Mouse (Mus musculus) kidney, postnatal 0 days (tissue): ENCODE results near the gene Cdk9. TPM values are rescaled to one million over a fixed set of nuclear protein-coding genes. Genes with fewer than 3 reads are reported as not detected.

Source experiments
- ATAC-seq: fragments of 200-750 bp; cut with Nextera tagmentation; replicated peaks from 2 replicates; pipeline ENCODE4 v1.8.0; 2017; ENCODE audit warnings: low read depth, moderate number of reproducible peaks, moderate TSS enrichment, moderate library complexity; ENCODE audit not compliant: low FRiP score
- DNase-seq: peaks from one replicate; pipeline ENCODE4 v3.0.0-alpha.2; 2016; ENCODE audit warnings: low spot score
- H3K27ac ChIP-seq: fragments of 300-500 bp; sonication (generic); 2 replicates; pipeline ENCODE4 v1.5.1; 2014; ENCODE audit warnings: mild to moderate bottlenecking
- H3K27me3 ChIP-seq: fragments of 300-500 bp; sonication (generic); 2 replicates; pipeline ENCODE4 v1.6.1; 2014; ENCODE audit warnings: low read length, mixed read lengths; ENCODE audit not compliant: insufficient read depth
- H3K36me3 ChIP-seq: fragments of 300-500 bp; sonication (generic); 2 replicates; pipeline ENCODE4 v1.6.1; 2014; ENCODE audit warnings: low read length, mixed read lengths; ENCODE audit not compliant: insufficient read depth
- H3K4me1 ChIP-seq: fragments of 300-500 bp; sonication (generic); replicated peaks from 2 replicates; pipeline ENCODE4 v1.6.1; 2014; ENCODE audit warnings: antibody characterized with exemption, low read length, mixed read lengths; ENCODE audit not compliant: insufficient read depth
- H3K4me2 ChIP-seq: fragments of 300-500 bp; sonication (generic); 2 replicates; pipeline ENCODE4 v1.6.1; 2014; ENCODE audit warnings: mild to moderate bottlenecking, low read length, moderate library complexity, mixed read lengths
- H3K4me3 ChIP-seq: fragments of 300-500 bp; sonication (generic); replicated peaks from 2 replicates; pipeline ENCODE4 v1.5.1; 2014; ENCODE audit warnings: low read depth, low read length
- H3K9ac ChIP-seq: fragments of 300-500 bp; sonication (generic); 2 replicates; pipeline ENCODE4 v1.6.1; 2014; ENCODE audit warnings: low read depth, low read length
- H3K9me3 ChIP-seq: fragments of 300-500 bp; sonication (generic); replicated peaks from 2 replicates; pipeline ENCODE4 v1.6.1; 2016; ENCODE audit warnings: low read length, inconsistent platforms, mixed read lengths
- CTCF ChIP-seq: IDR thresholded peaks from 2 replicates; pipeline ENCODE4 v1.5.1; 2016; ENCODE audit warnings: antibody characterized with exemption, low read depth, mild to moderate bottlenecking, moderate library complexity
- WGBS: fragments of 180-500 bp; shearing (Covaris S2); extraction: QIAGEN DNeasy Blood & Tissue Kit; methylation state at CpG from one replicate; pipeline ENCODE4 v1.1.7; 2014; 5-methylcytosine and 5-hydroxymethylcytosine counted together
- polyA plus RNA-seq: library from polyadenylated mRNA; unstranded; fragments of >200 nt; fragmentation: Nextera tagmentation; extraction: Ambion mirVana; gene quantifications from 2 replicates; pipeline ENCODE4 v1.2.1, GENCODE M21; 2015

Cdk9 gene
- polyA plus RNA-seq, 1 experiment from 2014 or later = 90.6 TPM

GRCm38 (mm10) chr2:32705018-32705417, 7.9 kb downstream of the Cdk9 start:
- Histone ChIP-seq H3K4me1 (0 out of 2 replicates have a peak, but pooled peaks cover 3% of the 10 kb centered on the region), H3K27me3 (no peaks in the 10 kb centered on the region), H3K9me3 (no peaks in the 10 kb centered on the region), H3K4me3 (no peak overlapping the region), H3K4me2 (no peak overlapping the region), H3K27ac (peak overlapping the region; percentile 66; the same call in 1 of the 2 replicates), H3K36me3 (peaks cover 49% of the 10 kb centered on the region), H3K9ac (no peak overlapping the region)
- WGBS = 82% methylated on average over 7 of the region's 7 CpGs
- DNase-seq = no peak
- ATAC-seq = no peak
- TF ChIP-seq CTCF = no peak

GRCm38 (mm10) chr2:32704021-32704421, 8.9 kb downstream of the Cdk9 start, which contains the start of gene Fpgs:
Gene Fpgs (minus strand): TSS chr2:32704145.
- no peak within 1 kb of the TSS for H3K9ac ChIP-seq
- H3K27ac ChIP-seq = peak within 1 kb of the TSS; percentile 66
- H3K4me2 ChIP-seq = no peak within 1 kb of the TSS
- 30% methylated on average over 2 of the region's 2 CpGs for WGBS
- DNase-seq = no peak
- no peak for TF ChIP-seq CTCF
- H3K4me1 ChIP-seq = 0 out of 2 replicates have a peak, but pooled peaks cover 3% of the 10 kb centered on the region
- H3K4me3 ChIP-seq = no peak within 1 kb of the TSS
- no peaks in the 10 kb centered on the region for H3K27me3 ChIP-seq
- no peaks in the 10 kb centered on the region for H3K9me3 ChIP-seq
- ATAC-seq = peak; percentile 15; the same call in 1 of the 2 replicates
- H3K36me3 ChIP-seq = peaks cover 39% of the 10 kb centered on the region

GRCm38 (mm10) chr2:32703046-32703445, 9.8 kb downstream of the Cdk9 start:
- H3K4me1 ChIP-seq = 0 out of 2 replicates have a peak, but pooled peaks cover 3% of the 10 kb centered on the region
- peak overlapping the region; percentile 66; the same call in 1 of the 2 replicates for H3K27ac ChIP-seq
- H3K9ac ChIP-seq = no peak overlapping the region
- H3K4me2 ChIP-seq = no peak overlapping the region
- peaks cover 34% of the 10 kb centered on the region for H3K36me3 ChIP-seq
- H3K4me3 ChIP-seq = no peak overlapping the region
- ATAC-seq (no peak), DNase-seq (no peak)
- no peak for TF ChIP-seq CTCF
- H3K27me3 ChIP-seq = no peaks in the 10 kb centered on the region
- no peaks in the 10 kb centered on the region for H3K9me3 ChIP-seq
- WGBS = 91% methylated on average over 8 of the region's 8 CpGs

- H3K4me2 ChIP-seq = no peak overlapping the region
- no peak overlapping the region for H3K27ac ChIP-seq
- TF ChIP-seq CTCF = no peak
- H3K9me3 ChIP-seq = no peaks in the 10 kb centered on the region
- WGBS = 78% methylated on average over 14 of the region's 14 CpGs
- H3K4me3 ChIP-seq = no peak overlapping the region
- no peak for DNase-seq
- H3K36me3 ChIP-seq = peaks cover 17% of the 10 kb centered on the region
- no peak overlapping the region for H3K9ac ChIP-seq
- no peaks in the 10 kb centered on the region for H3K27me3 ChIP-seq
- no peak for ATAC-seq
- H3K4me1 ChIP-seq = 0 out of 2 replicates have a peak, but pooled peaks cover 3% of the 10 kb centered on the region
Measured at GRCm38 (mm10) chr2:32700966-32701743, 11.7 kb downstream of the Cdk9 start.

GRCm38 (mm10) chr2:32699680-32700079, 13.2 kb downstream of the Cdk9 start:
- WGBS = 63% methylated on average over 6 of the region's 6 CpGs
- Histone ChIP-seq H3K27me3 (no peaks in the 10 kb centered on the region), H3K4me2 (no peak overlapping the region), H3K4me1 (0 out of 2 replicates have a peak, but pooled peaks cover 3% of the 10 kb centered on the region), H3K4me3 (no peak overlapping the region), H3K36me3 (peaks cover 5% of the 10 kb centered on the region; the same call in 1 of the 2 replicates), H3K9me3 (no peaks in the 10 kb centered on the region), H3K9ac (no peak overlapping the region), H3K27ac (no peak overlapping the region)
- ATAC-seq (no peak), DNase-seq (no peak)
- no peak for TF ChIP-seq CTCF

GRCm38 (mm10) chr2:32694691-32695090, 18.2 kb downstream of the Cdk9 start:
- no peak for TF ChIP-seq CTCF
- peak overlapping the region; percentile 38; the same call in 1 of the 2 replicates for H3K9ac ChIP-seq
- H3K27ac ChIP-seq = no peak overlapping the region
- DNase-seq (no peak), ATAC-seq (no peak)
- H3K4me3 ChIP-seq = peak overlapping the region; percentile 65; the same call in 1 of the 2 replicates
- H3K27me3 ChIP-seq = no peaks in the 10 kb centered on the region
- peak overlapping the region; percentile 86 for H3K4me2 ChIP-seq
- no peaks in the 10 kb centered on the region for H3K9me3 ChIP-seq
- 84% methylated on average over 12 of the region's 12 CpGs for WGBS
- peaks cover 6% of the 10 kb centered on the region; the same call in 1 of the 2 replicates for H3K4me1 ChIP-seq
- 0 out of 2 replicates have a peak, but pooled peaks cover 2% of the 10 kb centered on the region for H3K36me3 ChIP-seq
